Mouse (Mus musculus): ENCODE results near the gene Dnm3.

DNA sequence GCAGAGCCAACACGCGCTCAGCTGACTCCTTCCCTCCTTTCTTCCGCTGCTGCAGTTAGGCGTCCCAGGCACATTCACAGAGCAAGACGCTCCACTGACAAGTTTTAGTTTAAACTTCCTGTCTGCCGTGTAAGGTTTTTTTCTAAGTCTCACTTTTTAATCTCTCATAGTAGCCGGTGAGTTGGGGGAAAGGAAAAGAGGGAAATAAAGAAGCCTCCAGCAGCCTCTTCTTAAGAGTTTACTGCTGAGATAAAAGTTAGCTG lies 473.4 kb downstream of the Dnm3 start:
- TF ChIP-seq CTCF (IDR thresholded peaks at IDR 0.05; ENCODE audit: extremely low read depth, insufficient read length, insufficient replicate concordance, low read depth, low read length) = no peak
- no peak for TF ChIP-seq POLR2A (IDR thresholded peaks at IDR 0.05; ENCODE audit: low read depth, low read length)

All from small intestine, adult 2 months (tissue).